Mouse (Mus musculus) heart, adult 8-10 months (tissue): ENCODE data around the gene Fkbp5. TPM values are rescaled to one million over a fixed set of nuclear protein-coding genes. Genes with fewer than 3 reads are reported as not detected.

ENCODE experiments used
- DNase-seq: peaks from one replicate; pipeline ENCODE4 v3.0.0; 2022; ENCODE audit warnings: low spot score
- total RNA-seq, 4 experiments: library from RNA; stranded (reverse); gene quantifications; 2 replicates each; pipeline ENCODE4 v1.2.4; 2022

The Fkbp5 gene
- total RNA-seq, 4 experiments from 2014 or later: 31.0 to 46.7 (median 38.3) TPM

DNA sequence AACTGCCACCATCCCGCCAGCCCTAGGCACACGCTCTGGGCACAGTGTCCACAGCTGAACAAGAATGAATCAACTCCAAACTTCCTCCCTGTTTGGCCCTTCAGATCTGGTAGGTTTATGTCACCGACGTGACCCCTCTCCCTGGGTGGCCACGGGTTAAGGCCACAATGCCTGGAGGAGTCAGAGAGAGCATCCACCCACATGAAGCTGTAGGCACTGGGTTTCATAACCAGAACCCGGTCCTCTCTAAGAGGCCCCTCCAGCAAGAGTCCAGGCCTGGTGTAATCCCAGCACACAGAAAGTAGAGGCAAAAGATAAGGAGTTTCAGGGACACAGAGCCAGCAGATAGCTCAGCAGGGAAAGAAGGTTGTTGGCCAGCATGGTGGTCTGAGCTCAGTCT, 13.1 kb downstream of the Fkbp5 start:
- DNase-seq: no peak

DNA sequence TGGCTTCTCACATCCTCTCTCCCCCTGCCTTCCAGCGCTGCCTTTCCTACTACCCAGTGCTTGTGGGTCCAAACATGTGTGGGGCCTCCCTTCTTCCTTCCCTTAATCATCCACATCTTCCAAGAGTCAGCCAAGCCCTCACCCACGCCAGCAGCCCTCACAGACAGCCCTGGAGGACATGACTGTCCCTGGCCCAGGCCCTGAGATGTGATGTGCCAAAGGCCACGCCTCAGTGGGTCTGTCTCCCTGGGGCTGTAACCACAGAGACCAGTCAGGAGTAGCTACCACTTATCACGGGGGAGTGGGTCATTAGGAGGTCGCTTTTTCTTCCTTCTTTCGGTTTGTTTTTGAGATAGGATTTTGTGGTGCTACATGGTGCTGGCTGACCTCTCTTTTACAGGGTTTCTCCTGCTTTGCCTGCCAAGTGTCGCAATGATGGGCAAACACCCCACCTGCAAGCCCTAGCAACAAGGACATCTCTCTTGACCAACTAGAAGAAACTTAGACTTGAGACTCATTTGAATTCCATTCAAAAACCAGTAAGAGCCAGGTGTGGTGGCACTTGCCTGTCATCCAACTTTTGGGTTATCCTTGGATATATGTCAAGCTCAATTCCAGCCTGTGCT, 15.0 kb downstream of the Fkbp5 start:
- peak; percentile 55 for DNase-seq

DNA sequence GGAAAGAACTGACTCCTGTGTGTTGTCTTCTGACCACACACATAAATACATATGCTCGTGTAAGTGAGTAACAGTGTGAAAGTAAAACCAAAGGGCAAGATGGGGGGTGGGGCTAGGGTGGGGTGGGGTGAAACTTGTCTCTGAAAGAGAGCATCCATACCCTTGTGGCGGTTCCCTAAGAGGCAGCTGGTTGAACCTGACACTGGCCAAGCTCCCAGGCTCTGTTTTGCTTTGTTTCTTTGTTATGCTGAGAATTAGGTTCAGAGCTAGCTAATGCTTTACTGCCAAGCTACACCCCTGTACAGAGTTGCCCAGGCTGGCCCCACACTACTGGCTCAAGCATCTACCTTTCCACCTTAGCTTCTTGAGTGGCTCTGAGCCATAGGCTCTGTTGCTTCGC, 16.9 kb downstream of the Fkbp5 start:
- DNase-seq: no peak

DNA sequence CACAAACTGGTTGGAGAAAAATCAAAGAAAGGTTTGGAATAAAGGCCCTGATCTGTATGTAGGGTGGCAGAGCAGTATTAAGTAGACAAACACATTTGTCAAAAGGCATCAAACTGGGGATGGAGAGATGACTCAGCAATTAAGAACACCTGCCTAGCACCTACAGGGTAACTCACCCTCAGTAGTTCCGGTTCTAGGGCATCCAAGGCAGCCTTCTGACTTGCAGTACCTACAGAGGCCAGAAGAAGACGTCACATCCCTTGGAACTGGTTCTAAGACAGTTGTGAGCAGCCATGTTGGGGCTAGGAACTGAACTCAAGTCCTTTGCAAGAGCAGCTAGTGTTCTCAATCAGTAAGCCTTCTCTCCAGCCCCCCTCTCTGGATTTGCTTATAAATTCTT, 18.1 kb downstream of the Fkbp5 start:
- no peak for DNase-seq

DNA sequence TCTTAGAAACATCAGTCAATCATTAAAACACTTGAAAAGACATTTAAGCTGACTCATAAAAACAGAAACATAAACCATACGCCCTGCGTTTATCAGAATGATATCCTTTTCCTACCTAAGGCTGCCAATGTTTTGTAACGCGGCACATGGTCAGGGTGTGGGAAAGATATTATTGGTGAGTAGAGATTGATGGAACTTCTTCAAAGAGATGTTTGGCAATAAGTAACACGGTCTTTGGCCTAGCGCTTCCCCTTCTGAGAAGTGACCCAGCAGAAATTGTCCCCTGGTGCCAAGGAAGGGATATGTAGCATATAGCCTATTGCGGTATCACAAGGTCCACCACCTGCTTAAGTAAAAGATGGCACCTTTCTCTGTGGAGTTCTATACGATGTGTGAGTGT, 21.5 kb downstream of the Fkbp5 start:
- DNase-seq: no peak

DNA sequence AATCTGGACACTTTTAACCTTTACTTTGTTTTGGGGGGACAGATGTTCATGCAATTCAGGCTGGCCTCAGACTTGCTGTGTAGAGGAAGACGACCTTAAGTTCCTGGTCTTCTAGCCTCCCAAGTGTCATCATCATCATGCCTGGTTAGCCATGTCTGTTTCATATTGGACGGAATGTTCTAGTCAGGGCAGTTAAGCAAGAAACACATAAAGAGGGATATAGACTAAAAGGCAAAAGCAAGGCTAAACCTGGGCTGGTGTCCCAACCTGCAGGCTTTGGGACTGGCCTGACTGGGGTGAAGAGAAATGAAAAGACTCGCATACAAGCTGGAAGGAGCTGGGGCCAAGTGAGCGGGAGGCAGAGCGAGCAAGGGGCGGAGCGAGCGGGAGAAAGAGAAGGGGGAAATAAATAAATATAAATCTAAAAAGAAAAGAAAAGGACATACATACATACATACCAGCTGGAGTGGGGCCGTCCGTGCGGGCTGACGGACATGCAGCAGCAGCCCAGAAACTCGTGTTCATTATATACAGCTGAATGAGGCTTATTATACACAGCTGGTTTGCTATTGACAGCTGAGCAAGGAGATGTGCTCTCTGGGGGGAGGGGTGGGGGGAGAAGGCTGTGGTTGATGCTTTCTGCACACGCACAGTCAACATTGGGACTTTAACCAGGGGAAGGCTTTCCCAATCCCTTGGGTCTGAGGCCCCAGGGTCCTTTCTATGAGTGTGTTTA, 26.1 kb downstream of the Fkbp5 start:
- DNase-seq: no peak

DNA sequence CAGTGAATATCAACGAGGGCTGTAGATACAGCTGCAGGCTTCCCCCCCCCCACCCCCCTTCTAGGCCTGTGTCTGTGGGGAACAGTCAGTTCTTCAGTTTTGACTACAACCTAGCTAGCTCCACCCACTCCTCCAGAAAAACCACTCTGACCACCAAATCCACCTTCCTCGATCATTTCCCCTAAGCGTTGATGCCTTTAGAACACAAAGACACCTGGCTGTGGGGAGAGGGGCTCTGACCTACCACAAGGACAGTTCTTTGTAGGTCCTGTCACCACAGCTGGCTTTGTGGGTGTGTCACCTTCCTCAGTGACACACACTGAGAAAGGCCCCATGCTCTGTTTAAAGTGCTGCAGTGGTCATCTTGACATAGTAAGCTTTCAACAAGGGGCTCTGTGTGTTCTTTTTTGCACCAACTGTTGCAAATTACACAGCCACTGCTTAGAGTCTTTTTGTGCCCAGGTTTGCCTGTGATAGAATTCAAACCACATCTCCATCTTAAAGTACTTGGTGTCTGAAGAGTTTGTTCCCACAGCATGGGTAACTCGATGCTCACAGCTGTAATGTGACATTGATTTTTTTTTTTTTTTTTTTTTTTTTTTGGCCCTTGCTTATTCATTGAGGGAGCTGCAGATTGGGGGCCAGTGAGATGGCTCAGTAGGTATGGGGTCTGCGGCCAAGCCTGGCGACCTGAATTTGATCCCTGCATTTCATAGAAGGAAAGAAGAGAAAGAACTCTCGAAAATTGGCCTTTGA, 28.9 kb downstream of the Fkbp5 start:
- DNase-seq: no peak

DNA sequence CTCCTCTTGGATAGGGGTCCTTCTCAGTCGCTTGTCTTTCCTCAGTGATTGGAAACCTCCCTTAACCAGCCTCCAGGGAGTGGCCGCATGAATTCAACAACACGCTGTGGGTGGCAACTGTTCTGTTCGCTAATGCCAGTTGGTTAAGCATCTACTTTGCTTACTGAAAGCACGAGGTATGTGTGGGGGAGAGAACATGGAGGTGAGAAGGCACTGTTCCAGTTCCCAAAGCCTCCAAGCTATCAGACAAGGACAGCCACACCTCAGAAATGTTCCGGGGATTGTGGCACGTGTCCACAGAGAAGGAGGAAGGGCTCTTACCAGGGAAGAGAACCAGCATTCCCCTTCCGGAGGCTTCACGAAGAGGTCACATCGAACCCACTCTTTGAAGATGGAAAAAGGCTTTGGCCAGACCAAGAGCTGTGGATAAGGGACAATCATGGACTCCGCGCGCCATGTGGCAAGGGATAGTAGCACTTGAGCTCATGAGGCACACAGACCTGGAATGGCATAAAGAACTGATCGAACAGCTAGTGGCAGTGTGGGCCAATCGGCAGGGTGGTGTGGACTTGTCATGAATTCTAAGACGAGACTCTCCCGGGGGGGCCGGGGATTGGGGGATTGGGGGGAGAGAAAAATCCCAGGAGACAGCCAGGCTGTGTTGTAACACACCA, 29.6 kb downstream of the Fkbp5 start:
- no peak for DNase-seq

DNA sequence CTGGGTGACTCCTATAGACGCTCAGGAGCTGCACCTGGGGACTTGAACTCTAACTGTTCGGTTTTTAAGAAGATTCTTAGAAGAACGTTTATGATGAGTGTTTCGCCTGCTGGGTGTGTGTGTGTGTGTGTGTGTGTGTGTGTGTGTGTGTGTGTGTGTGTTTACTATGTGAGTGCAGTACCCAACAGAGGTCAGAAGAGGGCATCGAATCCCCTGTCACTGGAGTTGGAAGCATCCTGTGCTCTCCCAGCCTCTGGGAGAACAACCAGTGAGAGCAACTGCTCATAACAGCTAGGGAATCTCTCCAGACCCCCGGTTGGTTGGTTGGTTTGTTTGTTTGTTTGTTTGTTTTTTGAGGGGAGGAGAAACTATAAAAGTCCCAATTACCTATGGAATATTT, 30.6 kb downstream of the Fkbp5 start:
- DNase-seq: no peak

DNA sequence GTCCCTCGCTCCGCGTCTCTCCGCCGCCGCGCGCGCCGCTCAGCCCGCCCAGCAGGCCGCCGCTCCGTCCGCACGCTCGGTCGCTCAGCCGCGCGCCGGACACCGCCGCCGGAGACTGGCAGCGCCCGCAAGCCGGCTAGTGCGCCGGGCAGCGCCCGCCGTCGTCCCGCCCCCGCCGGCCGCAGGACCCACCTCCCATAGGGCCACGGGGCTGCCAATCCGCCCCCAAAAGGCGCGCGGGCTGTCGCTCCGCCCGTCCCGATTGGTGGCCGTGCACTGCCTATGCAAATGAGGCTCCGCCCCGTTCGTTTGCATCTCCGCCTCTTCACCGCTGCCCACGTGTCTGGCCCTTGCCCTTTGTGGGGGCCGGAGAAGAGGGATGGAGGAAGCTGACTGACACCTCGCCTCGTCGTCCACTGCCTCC, 31.3 kb downstream of the Fkbp5 start:
- peak; percentile 98 for DNase-seq

DNA sequence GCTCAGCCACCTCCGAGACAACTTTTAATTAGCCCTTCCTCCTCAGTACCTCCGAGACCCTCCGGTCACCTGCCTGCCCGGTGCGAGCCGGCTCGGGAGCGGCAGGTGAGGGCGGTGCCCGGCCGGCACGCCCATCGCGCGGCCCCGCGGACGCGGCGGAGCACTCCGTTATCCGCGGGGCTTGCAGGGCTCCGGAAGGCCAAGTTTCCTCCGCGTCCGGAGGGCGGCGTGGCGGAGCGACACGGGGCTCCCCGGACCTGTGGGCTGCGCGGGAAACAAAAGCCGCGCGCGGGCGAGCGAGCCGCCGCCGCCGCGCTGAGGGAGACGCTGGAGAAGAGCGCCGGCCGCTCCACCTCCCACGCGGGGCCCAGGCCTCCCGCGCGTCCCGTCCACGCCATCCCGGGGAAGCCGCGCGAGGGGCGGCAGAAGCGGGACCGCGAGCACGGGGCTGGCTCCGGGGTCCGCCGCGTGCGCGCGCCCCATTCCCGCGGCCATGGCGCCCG, 31.8 kb downstream of the Fkbp5 start:
- DNase-seq: no peak

DNA sequence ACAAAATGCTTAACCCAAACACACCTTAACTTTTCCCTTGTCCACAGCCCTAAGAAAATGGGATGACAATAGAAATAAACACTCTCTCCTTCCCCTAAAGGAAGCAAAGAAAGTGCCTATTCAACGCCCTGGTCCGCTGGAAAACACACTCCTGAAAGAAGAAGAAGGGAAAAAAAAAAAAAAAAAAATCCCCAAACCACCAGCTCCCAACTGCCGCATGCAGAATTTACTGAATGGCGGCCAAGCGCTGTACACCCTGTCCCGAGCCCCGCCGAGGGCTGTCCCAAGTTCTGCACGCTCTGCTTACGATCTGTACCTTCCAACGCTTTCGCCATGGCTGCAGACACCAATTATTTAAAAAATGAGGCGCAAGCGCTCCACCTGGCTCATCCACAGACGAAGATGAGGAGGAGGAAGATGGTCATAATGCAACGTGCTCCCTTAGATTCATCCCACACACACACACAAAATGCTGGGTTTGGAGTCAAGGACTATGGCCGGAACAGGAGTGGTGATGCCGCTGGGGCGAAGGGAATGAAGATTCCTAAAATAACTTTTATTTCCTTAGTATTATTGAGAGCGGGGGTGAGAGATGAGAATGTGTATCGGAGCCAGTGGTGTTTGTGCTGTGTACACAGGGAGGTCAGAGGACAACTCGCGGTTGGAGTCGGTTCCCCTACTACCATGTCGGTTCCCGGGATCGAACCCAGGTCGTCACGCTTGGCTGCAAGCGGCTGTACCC, 32.5 kb downstream of the Fkbp5 start:
- DNase-seq: peak; percentile 42

DNA sequence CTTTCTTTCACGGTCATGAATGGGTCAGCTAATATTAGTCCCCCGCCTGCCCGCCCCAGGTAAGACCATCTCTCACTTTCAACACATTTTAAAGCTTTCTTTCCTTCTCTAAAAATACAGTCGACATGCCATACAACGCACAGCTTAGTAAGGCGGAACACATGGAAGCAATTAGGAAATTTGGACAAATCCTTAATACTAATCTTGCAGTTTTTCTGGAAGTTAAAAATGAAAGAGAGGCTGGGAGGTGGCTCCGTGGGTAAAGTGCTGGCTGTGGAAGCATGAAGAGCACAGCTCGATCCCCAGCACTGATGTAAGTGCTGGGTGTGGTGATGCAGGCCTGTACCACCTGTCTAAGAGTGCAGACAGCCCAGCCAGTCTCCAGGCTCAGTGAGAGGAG, 39.9 kb downstream of the Fkbp5 start:
- DNase-seq: no peak

DNA sequence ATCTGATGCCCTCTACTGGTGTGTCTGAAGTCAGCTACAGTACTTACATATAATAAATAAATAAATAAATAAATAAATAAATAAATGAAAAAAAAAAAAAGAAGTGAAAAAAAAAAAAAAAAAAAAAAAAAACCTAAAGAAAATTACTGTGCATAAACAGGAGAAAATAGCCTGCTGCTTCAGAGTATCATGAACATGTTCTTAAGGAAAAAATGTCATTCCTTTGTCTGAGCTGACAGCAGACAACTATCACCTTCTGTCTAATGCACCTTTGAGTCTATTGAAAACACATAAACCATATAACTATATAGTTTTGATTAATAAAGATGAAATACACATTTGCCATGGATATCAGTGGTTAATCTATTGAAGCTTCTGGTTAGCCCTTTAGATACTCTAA, 40.9 kb downstream of the Fkbp5 start:
- DNase-seq: no peak

DNA sequence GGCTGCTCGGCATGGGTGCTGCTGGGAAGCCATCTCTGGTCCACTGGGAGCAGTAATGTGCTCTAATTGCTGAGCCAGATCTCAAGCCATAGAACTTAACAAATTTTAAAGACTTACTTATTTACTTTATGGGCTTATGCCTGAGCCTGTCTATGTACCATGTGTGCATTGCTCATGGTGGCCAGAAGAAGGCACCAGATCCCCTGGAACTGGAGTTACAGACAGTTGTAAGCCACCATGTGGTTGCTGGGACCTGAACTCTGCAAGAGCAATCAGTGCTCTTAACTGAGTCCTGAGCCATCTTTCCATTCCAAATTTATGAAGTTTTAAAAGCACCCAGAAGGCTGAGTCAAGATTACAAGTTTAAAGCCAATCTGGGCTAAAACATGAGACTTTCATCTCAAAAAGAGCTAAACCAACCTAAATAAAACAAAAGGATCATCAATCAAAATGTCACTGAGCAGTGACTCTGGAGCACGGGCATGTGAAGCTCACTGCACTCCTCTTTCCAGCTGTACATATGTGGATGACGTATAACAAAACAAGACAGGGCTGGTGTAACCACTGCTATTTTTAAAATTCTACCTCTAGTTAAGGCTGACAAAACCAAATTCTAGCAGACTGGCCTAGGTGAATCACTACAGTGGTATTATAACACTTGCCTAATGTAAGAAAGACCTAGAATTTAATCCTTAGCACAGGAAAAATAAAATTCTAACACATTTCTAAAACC, 41.6 kb downstream of the Fkbp5 start:
- no peak for DNase-seq

DNA sequence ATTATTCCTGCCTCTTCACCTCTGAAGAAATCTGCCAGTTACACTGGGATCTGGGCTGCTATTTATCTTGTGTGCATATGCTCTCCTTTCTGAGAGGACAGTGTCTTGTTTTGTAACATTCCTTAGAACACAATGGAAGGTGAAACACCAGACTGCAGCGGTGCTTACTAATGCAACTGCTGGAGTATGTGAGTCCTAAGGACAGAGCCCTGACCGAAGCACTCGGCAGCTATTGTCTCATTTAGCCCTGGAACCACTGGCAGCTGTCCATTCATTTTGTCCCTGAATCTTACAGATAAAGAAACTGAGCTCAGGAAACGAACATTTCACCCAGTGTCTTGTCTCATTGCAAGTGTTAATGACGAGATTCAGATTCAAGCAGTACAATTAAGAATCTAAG, 44.6 kb downstream of the Fkbp5 start:
- no peak for DNase-seq

DNA sequence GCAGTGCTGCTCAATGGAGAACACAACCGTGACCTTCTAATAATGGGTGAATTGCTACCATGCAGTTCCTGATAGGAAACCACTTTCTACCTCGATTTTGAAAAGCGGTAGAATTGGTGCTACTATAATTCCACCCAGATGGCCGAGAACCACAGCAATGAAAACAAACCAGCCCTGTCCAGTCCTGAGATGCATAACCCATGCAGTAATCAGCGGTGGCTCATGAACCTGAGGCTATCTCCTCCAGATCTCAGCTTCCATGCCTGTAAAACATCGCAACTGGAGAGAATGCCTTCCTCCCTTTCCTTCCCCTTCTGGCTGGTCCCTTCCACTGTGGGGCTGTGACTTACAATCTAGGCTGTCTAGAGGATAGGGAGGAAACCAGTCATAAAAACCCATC, 46.5 kb downstream of the Fkbp5 start:
- DNase-seq: no peak

DNA sequence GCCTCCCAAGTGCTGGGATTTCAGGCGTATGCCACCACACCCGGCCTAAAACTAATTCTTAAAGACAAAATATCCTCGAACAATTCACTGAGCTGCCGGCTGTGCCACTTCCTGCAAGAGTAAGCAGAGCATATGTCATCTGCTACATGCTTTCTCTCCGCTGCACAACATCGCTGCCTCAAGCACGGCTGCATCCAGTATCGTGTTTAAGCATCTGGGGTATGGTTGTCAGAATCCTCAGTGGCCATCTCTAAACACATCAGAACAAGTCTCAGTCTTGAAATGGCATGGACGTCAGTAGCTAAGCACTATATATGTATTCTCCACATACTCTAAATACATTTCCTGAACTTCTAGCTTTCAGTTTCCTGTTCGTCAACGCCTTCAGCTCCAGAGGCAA, 49.6 kb downstream of the Fkbp5 start:
- no peak for DNase-seq

DNA sequence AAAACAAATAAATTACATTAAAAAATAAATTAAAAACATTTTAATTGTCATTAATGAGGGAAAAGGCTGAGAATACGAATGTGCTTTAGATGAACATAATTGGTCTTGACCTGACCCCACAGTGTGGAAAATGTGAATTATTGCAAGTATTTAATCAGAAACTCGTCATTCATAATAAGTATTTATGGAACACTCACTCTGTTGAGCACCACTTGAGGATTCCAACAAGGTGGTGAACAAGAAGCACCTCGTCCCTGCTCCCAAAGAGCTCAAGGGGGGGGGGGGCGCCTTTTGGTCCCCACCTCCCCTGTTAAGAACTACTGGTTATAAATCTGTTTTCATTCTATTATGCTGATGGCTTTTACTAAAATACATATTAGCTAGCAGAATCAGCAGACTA, 51.4 kb downstream of the Fkbp5 start:
- no peak for DNase-seq

DNA sequence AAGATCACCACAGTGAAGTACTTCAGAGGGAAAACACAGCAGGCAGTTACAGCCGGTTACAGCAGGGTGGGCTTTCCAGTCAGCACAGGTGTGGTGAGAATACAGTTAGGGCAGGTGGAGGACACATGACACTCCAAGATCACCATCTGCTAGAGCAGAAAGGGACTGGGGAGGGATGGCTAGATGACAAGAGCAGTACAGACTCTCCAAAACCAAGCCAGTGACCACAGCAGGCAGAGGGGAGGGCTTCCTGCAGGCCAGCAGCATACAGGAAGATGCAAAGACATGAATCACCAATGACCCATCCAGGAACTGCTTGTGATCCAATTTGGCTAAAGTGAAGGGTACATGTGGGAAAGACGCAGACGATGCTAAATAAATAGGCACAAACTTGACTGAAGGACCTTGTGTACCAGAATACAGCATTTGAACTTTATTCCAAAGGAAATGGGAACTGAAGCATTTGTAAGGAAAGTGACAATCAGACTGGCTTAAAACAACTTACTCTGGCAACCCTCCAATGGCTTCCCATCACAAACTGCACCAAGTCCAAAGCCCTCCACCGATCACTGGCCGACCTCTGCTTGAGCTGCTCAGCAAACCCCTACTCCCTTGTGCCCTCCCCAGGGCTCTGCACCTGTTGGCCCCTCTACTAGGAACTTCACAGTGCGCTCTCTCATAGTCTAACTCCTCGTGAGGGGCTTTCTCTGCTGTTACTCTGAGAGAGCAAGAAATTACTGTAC, 53.5 kb downstream of the Fkbp5 start:
- peak; percentile 68 for DNase-seq
